Mouse (Mus musculus) adrenal gland (tissue): Measurements from ENCODE around the gene Rad54l.

Experiments
- intact Hi-C: fragments of 180-260 bp; cut with DNase I; formaldehyde crosslinking; loops from one replicate; pipeline ENCODE4 v1.15.1; 2025
- long read RNA-seq, 2 experiments: library from polyadenylated mRNA; unstranded; transcript quantifications; one replicate each; pipeline ENCODE4 v2.0.0; 2020; ENCODE audit warnings: borderline replicate concordance in 1 of 2; ENCODE audit not compliant: insufficient replicate concordance in 1 of 2

Gene Rad54l
- long read RNA-seq, experiment 1, partial matches to known transcripts, result 1 of 3 reads
- long read RNA-seq, experiment 1, other reads (novel, unspliced or antisense), result 2 of 3 reads
- long read RNA-seq, experiment 2, result 0 reads

- intact Hi-C loops, result no loop called here
Measured at GRCm38 (mm10) chr4:116123602-116124519, at the start of gene Rad54l, which contains the start of gene Pomgnt1. TSS of gene Rad54l (minus strand) at chr4:116123690. TSS of gene Pomgnt1 (plus strand) at chr4:116123840.

- intact Hi-C loops, result loop anchor here (5.0 kb wide), 1 partner anchor 49 kb away; the partner anchor contains the start of gene Pik3r3
Measured at GRCm38 (mm10) chr4:116173072-116173471, 49.6 kb upstream of the Rad54l start, which contains the start of the genes 1700042G07Rik and Gm49337. TSS of gene 1700042G07Rik (plus strand) at chr4:116173372. TSS of gene Gm49337 (plus strand) at chr4:116173384.

- intact Hi-C loops, result loop anchor here (5.0 to 10.0 kb wide), 2 partner anchors 113 to 275 kb away; no protein-coding TSS in a partner anchor
Measured at GRCm38 (mm10) chr4:116169353-116169672, 45.8 kb upstream of the Rad54l start.

DNA sequence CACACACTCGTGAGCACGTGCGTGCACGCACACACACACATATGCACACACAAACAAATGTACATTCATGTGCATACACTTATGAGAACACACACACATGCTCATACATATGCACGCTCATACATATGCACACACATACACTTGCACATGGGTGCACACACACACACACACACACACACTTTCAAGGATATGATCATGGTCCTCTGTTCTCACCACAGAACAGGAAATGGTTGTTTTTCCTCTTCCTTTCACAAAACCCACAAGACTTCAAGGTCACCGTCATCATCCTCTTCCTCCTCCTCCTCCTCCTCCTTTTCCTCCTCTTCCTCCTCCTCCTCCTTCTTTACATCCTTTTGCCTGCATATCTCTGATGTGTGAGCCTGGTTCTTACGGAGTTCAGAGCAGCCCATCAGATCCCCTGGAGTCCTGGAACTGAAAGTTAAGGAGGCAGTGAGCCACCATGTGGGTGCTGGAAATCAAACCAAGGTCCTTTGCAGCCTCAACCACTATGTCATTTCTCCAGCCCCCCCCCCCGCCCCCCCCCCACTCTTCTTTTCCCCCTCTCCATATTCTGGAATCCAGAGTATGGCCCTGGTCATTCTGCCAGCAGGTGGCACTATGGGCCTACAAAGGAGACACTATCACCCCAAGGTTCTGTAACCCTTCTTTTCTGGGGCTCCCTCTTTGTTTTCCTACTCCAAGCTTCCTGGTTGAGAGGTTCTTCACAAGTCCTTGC, 45.3 kb upstream of the Rad54l start:
- intact Hi-C loops, result loop anchor here (5.0 to 10.0 kb wide), 2 partner anchors 114 to 276 kb away; no protein-coding TSS in a partner anchor

DNA sequence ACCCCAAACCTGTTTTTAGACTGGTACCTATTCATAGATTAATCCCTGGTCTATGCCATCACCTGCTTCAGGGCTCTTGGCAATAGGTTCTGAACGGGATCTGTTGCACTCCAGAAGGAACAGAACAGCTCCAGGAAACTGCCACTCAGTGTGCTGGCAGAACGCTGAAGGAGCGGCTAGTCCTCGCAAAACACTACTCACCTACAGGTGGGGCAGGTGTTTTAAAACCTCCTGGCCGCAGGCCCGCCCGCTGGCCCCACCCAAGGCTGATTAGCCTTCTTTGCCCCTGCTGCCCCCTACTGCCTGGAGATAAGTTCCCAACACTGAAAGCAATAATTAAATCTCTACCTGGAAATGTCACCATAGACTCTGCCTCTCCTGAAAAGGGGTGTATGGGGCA, 43.9 kb upstream of the Rad54l start, which contains the start of gene Tspan1:
Gene Tspan1, minus strand, starts transcription at position 198 of the 400 bp plus-strand sequence.
- intact Hi-C loops, result loop anchor here (5.0 to 10.0 kb wide), 2 partner anchors 115 to 277 kb away; no protein-coding TSS in a partner anchor

GRCm38 (mm10) chr4:116165708-116166407, 42.4 kb upstream of the Rad54l start:
- intact Hi-C loops, result loop anchor here (5.0 to 10.0 kb wide), 2 partner anchors 116 to 279 kb away; no protein-coding TSS in a partner anchor

- intact Hi-C loops, result loop anchor here (5.0 to 10.0 kb wide), 2 partner anchors 117 to 280 kb away; no protein-coding TSS in a partner anchor
Measured at GRCm38 (mm10) chr4:116164759-116165554, 41.5 kb upstream of the Rad54l start.

- intact Hi-C loops, result loop anchor here (10.0 kb wide), 1 partner anchor 283 kb away; no protein-coding TSS in a partner anchor
Measured at GRCm38 (mm10) chr4:116162142-116162541, 38.7 kb upstream of the Rad54l start.

DNA sequence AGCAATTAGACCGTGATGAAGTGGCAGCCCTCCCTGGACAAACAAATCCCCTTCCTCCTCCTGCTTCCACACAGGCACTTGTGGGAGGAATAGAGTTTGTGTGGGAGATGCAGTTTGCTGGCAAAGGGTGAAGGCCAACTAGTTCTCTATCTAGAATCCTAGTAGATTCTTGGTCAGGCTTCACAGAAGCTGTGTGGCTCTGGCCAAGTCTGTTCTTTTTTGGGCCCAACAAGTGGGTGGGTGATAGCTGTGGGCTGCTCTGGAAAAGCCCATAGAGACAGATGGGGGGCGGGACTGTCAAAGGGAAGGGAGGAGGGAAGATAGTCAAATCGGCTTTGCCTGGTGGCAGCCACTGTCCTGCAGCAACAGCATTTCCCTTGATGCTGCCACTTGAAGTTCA, 37.3 kb upstream of the Rad54l start:
- intact Hi-C loops, result loop anchor here (10.0 kb wide), 1 partner anchor 284 kb away; no protein-coding TSS in a partner anchor

DNA sequence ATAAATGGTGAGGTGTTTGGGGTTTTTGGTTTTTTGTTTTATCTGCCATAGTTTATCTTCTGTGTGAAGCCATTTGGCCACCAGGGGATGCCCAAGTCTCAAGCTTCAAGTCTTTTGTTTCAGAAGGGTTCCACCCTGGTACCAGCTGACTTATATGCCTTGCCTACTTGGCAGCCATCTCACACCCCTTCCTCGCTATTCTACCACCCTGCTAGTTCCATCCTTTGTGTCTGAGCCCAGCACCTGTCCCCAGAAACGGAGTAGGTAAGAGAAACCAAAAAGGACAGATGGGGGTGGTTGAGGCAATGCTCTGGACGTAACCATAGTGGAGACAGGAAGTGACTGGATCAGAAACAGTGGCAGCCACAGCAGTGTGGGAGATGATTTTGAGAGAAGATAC, 36.4 kb upstream of the Rad54l start:
- intact Hi-C loops, result loop anchor here (10.0 kb wide), 1 partner anchor 285 kb away; no protein-coding TSS in a partner anchor

DNA sequence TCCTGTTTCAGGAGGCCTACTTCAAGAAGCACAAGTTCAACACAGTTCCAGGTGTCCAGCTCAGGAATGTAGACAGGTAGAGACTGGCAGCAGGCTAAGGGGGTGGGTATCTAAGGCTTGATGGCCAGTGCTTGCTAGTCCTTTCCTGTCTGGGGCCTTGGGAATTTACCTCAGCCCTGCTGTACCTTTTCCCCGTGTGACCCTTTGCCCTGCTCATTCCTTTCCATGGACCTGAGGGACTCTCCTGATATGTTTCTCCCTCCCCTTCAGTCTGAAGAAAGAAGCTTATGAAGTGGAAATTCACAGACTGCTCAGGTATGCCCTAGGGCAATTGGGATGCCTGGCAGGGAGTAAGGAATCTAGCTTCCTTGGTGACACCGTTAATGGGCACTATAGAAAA, 34.4 kb upstream of the Rad54l start:
- intact Hi-C loops, result no loop called here

- intact Hi-C loops, result no loop called here
Measured at GRCm38 (mm10) chr4:116152702-116153101, 29.2 kb upstream of the Rad54l start.

DNA sequence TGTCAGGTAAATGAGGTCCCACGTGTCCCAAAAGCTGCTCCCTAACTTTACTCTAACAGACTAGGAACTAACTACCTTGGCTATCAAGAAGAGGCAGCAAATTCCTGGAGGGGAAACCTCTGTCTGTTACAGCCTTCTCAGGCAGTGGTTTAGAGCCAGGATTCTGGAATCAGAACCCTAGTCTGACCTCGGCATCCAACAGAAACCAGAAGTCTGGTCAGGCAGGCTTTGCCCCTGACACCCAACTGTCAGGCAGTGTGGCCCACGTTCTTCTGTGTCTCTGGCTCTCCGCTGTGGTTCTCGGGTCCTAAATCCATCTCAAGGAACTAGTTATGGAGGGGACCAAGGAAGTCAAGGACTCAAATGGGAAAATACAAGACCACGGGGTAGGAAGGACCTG, 27.7 kb upstream of the Rad54l start, which contains the start of gene Lurap1:
Gene Lurap1, minus strand, starts transcription at position 101 of the 400 bp plus-strand sequence.
- intact Hi-C loops, result no loop called here

- intact Hi-C loops, result no loop called here
Measured at GRCm38 (mm10) chr4:116150862-116151221, 27.4 kb upstream of the Rad54l start.

DNA sequence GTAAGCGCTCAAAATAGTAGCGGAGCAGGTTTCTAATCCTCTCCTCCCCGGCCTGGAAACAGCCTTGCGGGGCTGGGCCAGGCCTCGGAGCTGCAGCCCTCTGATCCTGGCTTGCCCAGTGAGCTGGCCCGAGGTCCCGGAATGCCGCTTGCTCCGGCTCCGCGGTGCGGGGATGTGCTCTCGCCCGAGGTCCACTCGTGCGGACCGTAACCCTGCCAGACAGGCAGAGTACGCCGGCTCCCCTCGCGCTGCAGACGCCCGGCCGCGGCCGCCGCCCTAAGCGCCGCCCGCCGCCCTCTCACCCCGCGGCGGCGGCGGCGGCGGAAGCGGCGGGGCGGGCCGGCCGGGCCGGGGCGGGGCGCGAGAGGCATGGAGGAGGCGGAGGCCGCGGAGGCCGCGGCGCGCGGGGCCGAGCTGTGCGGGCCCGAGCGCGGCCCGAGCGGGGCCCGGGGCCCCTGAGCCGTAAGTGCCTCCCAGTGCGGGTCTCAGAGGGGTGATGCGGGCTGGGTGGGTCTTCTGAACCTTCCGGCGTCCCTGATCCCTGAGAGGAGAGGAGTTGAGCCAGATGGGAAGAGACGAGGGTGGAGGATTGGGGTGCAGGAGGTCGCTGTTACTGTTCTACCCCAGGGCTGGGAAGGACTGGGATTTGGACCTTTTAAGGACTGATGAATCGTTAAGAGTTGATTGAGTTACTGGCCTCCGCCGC, 26.8 kb upstream of the Rad54l start:
- intact Hi-C loops, result no loop called here

DNA sequence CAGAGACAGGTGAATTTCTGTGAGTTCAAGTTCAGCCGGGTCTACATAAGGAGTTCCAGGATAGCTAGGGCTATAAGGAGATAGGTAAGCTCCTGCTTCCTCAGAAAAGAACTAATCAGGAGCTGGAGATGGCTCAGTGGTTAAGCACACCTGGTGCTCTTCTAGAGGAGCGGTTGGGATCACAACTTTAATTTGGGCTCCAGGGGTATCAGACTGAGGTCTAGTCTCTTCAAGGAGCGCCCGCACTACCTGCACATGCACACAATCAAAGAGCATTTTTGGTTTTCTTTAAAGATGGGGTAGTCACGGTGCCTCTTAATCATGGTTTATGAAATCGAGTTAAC, 26.3 kb upstream of the Rad54l start:
- intact Hi-C loops, result no loop called here

- intact Hi-C loops, result no loop called here
Measured at GRCm38 (mm10) chr4:116143891-116144717, 20.6 kb upstream of the Rad54l start.

GRCm38 (mm10) chr4:116143317-116143811, 19.9 kb upstream of the Rad54l start:
- intact Hi-C loops, result no loop called here
